Mouse (Mus musculus): Measurements from ENCODE around the gene Olfr1015. TPM values are rescaled to one million over a fixed set of nuclear protein-coding genes. Genes with fewer than 3 reads are reported as not detected.

Gene Olfr1015
- total RNA-seq (2017) = not detected in 2 replicates

GRCm38 (mm10) chr2:85781717-85782116 is at the start of gene Olfr1015:
TSS of gene Olfr1015 (plus strand) at chr2:85782017.
- no peak for ATAC-seq (replicated peaks in 1 of 2; ENCODE audit: insufficient read depth in 1 of 2, low FRiP score in 2 of 2, low TSS enrichment in 1 of 2, low read depth in 1 of 2, poor library complexity in 2 of 2, severe bottlenecking in 2 of 2)

DNA sequence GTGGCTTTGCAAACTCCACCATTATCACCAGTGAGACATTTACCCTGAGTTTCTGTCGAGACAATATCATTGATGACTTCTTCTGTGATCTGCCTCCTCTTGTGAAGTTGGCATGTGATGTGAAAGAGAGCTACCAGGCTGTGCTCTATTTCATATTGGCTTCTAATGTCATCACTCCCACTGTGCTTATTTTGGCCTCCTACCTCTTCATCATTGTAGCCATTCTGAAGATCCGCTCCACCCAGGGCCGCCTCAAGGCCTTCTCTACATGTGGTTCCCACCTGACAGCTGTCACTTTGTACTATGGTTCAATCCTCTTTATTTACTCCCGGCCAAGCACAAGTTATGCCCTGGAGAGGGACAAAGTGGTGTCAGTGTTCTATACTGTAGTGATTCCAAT is 28.0 kb upstream of the Olfr1015 start:
- no peak for ATAC-seq (replicated peaks in 1 of 2; ENCODE audit: insufficient read depth in 1 of 2, low FRiP score in 2 of 2, low TSS enrichment in 1 of 2, low read depth in 1 of 2, poor library complexity in 2 of 2, severe bottlenecking in 2 of 2)

- no peak for ATAC-seq (replicated peaks in 1 of 2; ENCODE audit: insufficient read depth in 1 of 2, low FRiP score in 2 of 2, low TSS enrichment in 1 of 2, low read depth in 1 of 2, poor library complexity in 2 of 2, severe bottlenecking in 2 of 2)
Measured at GRCm38 (mm10) chr2:85762666-85763065, 19.2 kb upstream of the Olfr1015 start, which contains the start of gene Olfr1012. TSS of gene Olfr1012 (minus strand) at chr2:85762766.

- no peak for ATAC-seq (replicated peaks in 1 of 2; ENCODE audit: insufficient read depth in 1 of 2, low FRiP score in 2 of 2, low TSS enrichment in 1 of 2, low read depth in 1 of 2, poor library complexity in 2 of 2, severe bottlenecking in 2 of 2)
Measured at GRCm38 (mm10) chr2:85766798-85767197, 15.0 kb upstream of the Olfr1015 start, which contains the start of gene Olfr1013. TSS of gene Olfr1013 (plus strand) at chr2:85767098.

- ATAC-seq (replicated peaks in 1 of 2; ENCODE audit: insufficient read depth in 1 of 2, low FRiP score in 2 of 2, low TSS enrichment in 1 of 2, low read depth in 1 of 2, poor library complexity in 2 of 2, severe bottlenecking in 2 of 2) = no peak
Measured at GRCm38 (mm10) chr2:85772413-85772812, 9.4 kb upstream of the Olfr1015 start, which contains the start of gene Olfr1014. TSS of gene Olfr1014 (plus strand) at chr2:85772713.

- no peak for ATAC-seq (replicated peaks in 1 of 2; ENCODE audit: insufficient read depth in 1 of 2, low FRiP score in 2 of 2, low TSS enrichment in 1 of 2, low read depth in 1 of 2, poor library complexity in 2 of 2, severe bottlenecking in 2 of 2)
Measured at GRCm38 (mm10) chr2:85792331-85792730, 10.5 kb downstream of the Olfr1015 start.

DNA sequence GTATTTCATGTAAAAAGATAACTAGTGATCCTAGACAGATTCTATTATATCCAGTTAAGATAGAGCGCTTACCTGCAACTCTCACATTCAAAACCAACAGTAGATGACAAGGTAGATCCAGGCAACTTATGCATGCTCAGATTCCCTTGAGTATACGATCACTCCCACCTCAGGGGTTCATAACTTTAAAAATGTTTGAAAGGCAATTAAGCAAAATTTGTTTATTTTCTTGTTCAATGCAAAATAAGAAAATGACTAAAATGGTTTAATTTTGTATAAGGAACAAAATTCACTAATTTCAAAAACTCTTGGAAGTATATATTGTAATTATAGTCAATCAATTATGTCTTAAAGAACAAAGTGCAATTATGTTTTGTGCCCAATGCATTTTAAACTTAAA is 20.6 kb downstream of the Olfr1015 start, which contains the start of gene Olfr1016:
Gene Olfr1016, minus strand, starts transcription at position 101 of the 400 bp plus-strand sequence.
- ATAC-seq (replicated peaks in 1 of 2; ENCODE audit: insufficient read depth in 1 of 2, low FRiP score in 2 of 2, low TSS enrichment in 1 of 2, low read depth in 1 of 2, poor library complexity in 2 of 2, severe bottlenecking in 2 of 2) = no peak

DNA sequence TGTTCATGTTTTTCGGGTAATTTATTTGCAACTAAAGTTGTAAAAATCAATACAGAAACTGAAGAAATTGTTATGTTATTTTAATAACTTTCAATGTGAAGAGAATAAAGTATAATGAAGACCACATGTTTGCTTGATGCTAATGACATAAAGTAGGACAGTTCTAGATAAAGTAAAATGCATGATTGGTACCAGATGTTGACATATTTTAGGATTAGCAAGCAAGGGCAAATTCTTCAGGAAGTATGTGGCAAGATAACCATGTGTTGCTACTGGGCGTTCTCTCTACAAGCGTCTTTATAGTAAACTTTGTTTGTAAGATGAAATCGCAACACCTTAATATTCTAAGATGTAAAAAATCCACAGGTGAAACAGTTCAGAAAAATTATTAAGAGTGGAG is 22.7 kb downstream of the Olfr1015 start:
- no peak for ATAC-seq (replicated peaks in 1 of 2; ENCODE audit: insufficient read depth in 1 of 2, low FRiP score in 2 of 2, low TSS enrichment in 1 of 2, low read depth in 1 of 2, poor library complexity in 2 of 2, severe bottlenecking in 2 of 2)

GRCm38 (mm10) chr2:85818179-85818578 is 36.4 kb downstream of the Olfr1015 start, which contains the start of gene Olfr1018:
TSS of gene Olfr1018 (plus strand) at chr2:85818479.
- no peak for ATAC-seq (replicated peaks in 1 of 2; ENCODE audit: insufficient read depth in 1 of 2, low FRiP score in 2 of 2, low TSS enrichment in 1 of 2, low read depth in 1 of 2, poor library complexity in 2 of 2, severe bottlenecking in 2 of 2)

Other genes starting within 250 kb of the Olfr1015 start
- gene Olfr996, start 202.8 kb upstream of the Olfr1015 start, total RNA-seq (2017) = not detected in 2 replicates
- not detected in 2 replicates for gene Olfr998, start 193.1 kb upstream of the Olfr1015 start, total RNA-seq (2017)
- gene Olfr1000, start 170.1 kb upstream of the Olfr1015 start, total RNA-seq (2017) = not detected in 2 replicates
- not detected in 2 replicates for gene Olfr1002, start 131.3 kb upstream of the Olfr1015 start, total RNA-seq (2017)
- not detected in 2 replicates for gene Olfr154, start 117.6 kb upstream of the Olfr1015 start, total RNA-seq (2017)
- gene Olfr1006, start 103.2 kb upstream of the Olfr1015 start, total RNA-seq (2017) = not detected in 2 replicates
- not detected in 2 replicates for gene Olfr1008, start 92.6 kb upstream of the Olfr1015 start, total RNA-seq (2017)
- not detected in 2 replicates for gene Olfr1009, start 66.6 kb upstream of the Olfr1015 start, total RNA-seq (2017)
- not detected in 2 replicates for gene Olfr1012, start 19.3 kb upstream of the Olfr1015 start, total RNA-seq (2017)
- gene Olfr1013, start 14.9 kb upstream of the Olfr1015 start, total RNA-seq (2017) = not detected in 2 replicates
- gene Olfr1014, start 9.3 kb upstream of the Olfr1015 start, total RNA-seq (2017) = not detected in 2 replicates
- gene Olfr1016, start 20.5 kb downstream of the Olfr1015 start, total RNA-seq (2017) = not detected in 2 replicates
- gene Olfr1018, start 36.5 kb downstream of the Olfr1015 start, total RNA-seq (2017) = not detected in 2 replicates
- not detected in 2 replicates for gene Olfr1019, start 63.5 kb downstream of the Olfr1015 start, total RNA-seq (2017)
- gene Olfr1020, start 65.0 kb downstream of the Olfr1015 start, total RNA-seq (2017) = not detected in 2 replicates
- not detected in 2 replicates for gene Olfr1022, start 86.6 kb downstream of the Olfr1015 start, total RNA-seq (2017)
- not detected in 2 replicates for gene Olfr1023, start 103.6 kb downstream of the Olfr1015 start, total RNA-seq (2017)
- not detected in 2 replicates for gene Olfr1024, start 123.0 kb downstream of the Olfr1015 start, total RNA-seq (2017)
- not detected in 2 replicates for gene Olfr1025-ps1, start 133.2 kb downstream of the Olfr1015 start, total RNA-seq (2017)
- gene Olfr1026, start 139.5 kb downstream of the Olfr1015 start, total RNA-seq (2017) = not detected in 2 replicates
- not detected in 2 replicates for gene Olfr1028, start 168.4 kb downstream of the Olfr1015 start, total RNA-seq (2017)
- not detected in 2 replicates for gene Olfr1029, start 191.9 kb downstream of the Olfr1015 start, total RNA-seq (2017)
- not detected in 2 replicates for gene Olfr1030, start 197.3 kb downstream of the Olfr1015 start, total RNA-seq (2017)
- gene Olfr1031, start 208.3 kb downstream of the Olfr1015 start, total RNA-seq (2017) = not detected in 2 replicates
- gene Olfr1032, start 223.5 kb downstream of the Olfr1015 start, total RNA-seq (2017) = not detected in 2 replicates
- not detected in 2 replicates for gene Olfr1033, start 238.6 kb downstream of the Olfr1015 start, total RNA-seq (2017)